Mouse (Mus musculus) thymus, postnatal 36 days (tissue): ENCODE data around the gene Phf1.

Experiments
- DNase-seq, 2 experiments: peaks; one replicate each; pipeline ENCODE4 v3.0.0; 2022; ENCODE audit warnings: mixed read lengths in 2 of 2

Phf1 gene

DNA sequence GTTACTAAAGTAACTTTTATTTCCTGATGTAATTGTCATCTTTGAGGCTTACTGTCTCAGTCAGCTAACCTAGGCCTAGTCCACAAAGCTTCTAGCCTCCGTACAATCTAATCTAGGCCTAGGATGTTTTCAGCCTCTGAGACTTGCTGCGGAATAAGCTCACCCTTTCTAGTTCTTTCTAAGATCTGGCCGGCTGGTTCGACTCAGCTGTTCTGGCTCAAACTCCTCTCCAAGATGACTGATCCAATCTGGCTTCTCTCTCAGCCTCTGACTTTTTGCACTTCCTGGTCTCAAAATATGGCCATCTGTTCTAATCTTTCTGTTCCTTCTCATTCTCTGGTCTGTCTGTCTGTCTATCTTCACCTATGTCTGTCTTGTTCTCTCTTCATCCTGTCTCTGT is 50.5 kb downstream of the Phf1 start:
- DNase-seq, result no peak

DNA sequence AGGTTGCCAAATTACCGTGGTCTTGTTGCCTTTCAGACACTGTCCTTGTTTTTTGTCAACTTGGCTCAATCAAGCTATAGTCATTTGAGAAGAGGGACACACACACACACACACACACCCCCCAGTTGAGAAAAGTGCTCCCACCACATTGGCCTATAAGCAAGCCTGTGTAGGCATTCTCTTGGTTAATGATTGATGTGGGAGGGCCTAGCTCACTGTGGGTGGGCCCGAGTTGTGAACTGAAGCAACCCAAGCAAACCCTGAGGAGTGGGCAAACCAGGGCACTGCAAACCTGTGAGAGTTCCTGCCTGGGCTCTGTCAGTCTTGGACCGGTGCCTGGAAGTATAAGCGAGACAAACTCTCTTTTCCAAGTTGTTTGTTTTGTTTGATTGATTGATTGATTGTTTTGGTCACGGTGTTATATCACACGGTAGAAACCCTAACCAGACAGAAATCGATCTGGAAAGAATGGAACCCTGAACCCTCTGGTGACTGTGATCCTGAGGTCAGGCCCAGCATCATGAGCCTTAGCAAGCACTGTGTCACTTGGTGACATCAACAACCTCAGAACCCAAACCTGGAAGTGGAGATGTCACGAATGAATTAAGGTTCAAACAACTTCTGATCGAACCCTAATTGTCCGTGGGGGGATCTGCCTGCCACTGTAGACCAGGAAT is 52.8 kb downstream of the Phf1 start:
- DNase-seq, result no peak
